Mouse (Mus musculus) c-Kit-positive CD71-positive TER-119-negative erythroid progenitor cells, embryonic 14.5 days (primary cell): Measurements from ENCODE around the gene Il5ra.

Experiments
- DNase-seq: peaks from one replicate; pipeline ENCODE4 v3.0.0-alpha.2; 2013; ENCODE audit warnings: low read depth

Gene Il5ra

DNA sequence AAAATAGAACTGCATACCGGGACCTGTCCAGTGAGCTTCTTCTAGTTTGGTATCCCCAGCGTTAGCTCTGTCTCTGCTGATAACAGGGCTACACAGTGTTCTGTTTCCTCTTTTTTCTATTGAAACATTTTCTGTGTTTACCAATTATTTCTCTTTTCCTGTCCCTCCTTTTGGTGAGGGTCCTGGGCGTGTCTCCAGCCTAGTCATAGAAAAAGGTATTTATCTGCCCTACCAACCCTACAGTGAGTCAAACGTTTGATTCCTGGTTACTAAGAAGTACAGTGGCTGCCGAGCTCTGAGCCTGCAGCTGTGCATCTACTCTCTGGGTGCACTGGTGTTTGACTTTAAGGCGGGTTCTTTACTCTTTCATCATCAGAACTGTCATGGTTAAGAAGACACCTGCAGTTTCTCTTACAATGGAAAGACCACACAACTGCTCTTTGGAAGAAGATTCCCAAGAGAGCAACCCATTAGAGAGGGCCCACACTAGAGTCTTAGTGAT is at the start of gene Il5ra:
TSS of gene Il5ra (minus strand) at position 151 of the 502 bp plus-strand sequence.
- DNase-seq = no peak

DNA sequence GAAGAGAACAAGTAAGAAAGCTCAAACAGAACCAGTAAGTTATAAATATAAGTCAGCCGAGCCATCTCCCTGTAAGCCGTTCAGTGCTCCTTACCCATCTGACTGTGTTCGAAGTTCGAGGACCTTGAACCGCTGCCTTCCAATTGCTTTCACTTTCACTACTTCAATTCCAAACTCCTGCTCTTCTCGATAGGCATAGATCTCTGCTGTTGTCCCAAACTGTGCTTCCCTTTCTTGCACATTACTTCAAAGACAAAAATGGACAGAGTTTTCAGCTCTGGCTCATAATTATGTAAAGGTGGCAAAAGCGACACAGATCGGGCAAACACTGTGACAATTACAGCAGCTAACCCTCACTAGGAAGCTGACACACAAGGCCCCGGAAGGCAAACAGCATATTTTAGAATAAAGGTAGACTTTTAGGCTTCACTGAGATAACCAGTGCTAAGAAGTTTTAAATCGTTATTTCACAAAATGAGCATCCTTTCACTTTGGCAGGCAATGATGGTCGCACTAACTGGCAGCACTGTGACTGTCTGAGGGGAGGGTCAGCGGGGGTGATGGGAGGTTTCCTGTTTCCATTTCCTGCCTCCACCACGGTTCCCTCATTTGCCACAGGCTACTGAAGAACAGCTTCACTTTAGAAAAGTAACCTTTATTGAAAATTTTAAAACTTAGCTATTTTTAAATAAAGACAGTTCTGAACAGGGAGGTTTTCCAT is 45.4 kb upstream of the Il5ra start:
- DNase-seq = no peak

DNA sequence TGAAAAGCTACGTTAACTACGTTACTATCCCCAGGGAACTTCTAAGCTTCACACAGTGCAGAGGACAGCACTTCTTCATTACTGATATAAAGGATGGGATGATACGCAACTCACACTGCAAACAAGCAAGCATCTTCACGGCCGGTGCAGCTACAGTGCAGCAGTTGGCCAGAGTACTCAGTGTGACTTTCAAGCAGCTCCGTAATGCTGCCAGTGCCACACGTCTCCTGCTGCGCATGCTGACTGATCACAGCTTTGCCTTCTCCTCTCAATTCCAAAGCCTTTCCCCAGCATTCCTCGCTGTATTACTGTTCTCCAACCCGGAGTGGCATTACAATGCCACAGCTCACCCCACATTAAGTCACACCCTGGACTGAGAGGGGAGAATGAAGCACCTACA is 44.8 kb upstream of the Il5ra start:
- DNase-seq = no peak

- DNase-seq = no peak
Measured at GRCm38 (mm10) chr6:106793088-106793487, 44.3 kb upstream of the Il5ra start.

DNA sequence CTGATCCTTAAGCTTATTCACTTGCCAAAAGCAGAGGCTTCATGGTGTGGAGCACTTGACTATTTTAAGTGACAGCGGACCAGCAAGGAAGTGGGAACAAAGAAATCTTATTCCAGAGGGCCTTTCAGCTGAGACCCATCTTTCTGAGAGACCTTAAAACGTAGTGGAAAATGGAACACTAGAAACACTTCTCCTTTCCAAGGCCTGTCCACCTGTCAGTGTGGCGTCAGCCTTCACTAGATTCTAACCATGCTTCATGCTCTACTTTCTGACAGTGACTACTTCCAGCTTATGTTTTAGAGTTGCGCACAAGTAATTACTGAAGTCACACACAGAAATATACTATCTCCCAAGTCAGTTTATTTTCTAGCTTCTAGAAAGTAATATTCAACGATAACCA is 43.6 kb upstream of the Il5ra start:
- DNase-seq = no peak

GRCm38 (mm10) chr6:106791429-106791828 is 42.6 kb upstream of the Il5ra start:
- DNase-seq = no peak

DNA sequence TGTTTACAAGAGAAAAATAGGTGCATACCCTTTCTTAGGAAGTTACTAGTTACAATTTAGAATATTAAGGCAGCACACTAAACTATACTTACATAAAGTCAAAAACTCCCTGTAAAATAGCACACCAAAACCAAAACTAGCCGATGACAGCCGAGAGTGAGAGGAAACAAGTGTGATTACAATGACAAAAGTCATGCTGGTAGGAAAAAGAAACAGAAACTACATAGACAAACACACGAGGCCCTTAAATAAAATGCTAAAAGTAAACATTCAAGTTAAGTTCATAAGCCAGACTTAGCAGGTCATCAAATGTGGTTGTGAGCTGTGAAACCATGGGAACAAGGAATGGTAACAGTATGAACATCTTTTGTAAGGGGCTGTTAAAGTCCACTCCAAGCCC is 38.3 kb upstream of the Il5ra start:
- DNase-seq = no peak

DNA sequence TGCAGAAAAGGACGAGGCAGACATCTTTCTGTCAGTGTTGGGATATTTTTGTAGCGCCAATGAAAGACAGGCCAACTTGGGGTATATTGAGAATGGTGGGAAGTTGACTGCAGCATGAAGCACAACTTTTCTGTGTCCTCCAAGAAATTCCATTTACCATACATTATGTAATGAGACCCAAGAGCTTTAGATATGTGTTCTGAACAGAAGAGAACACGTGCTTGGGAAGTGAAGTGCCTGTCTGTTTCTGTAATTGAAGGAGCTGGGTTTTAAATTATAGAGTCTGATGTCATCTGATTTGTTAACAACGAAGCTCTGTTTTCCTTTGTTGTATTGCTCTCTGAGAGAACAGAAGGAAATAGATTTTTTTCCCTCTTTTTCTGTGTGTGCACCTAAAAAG is 21.2 kb upstream of the Il5ra start:
- DNase-seq = no peak

- DNase-seq = no peak
Measured at GRCm38 (mm10) chr6:106769290-106769866, 20.5 kb upstream of the Il5ra start.

- DNase-seq = peak; percentile 96
Measured at GRCm38 (mm10) chr6:106768640-106769289, 19.9 kb upstream of the Il5ra start, which contains the start of gene Trnt1. Gene Trnt1 (plus strand): TSS chr6:106769120.

DNA sequence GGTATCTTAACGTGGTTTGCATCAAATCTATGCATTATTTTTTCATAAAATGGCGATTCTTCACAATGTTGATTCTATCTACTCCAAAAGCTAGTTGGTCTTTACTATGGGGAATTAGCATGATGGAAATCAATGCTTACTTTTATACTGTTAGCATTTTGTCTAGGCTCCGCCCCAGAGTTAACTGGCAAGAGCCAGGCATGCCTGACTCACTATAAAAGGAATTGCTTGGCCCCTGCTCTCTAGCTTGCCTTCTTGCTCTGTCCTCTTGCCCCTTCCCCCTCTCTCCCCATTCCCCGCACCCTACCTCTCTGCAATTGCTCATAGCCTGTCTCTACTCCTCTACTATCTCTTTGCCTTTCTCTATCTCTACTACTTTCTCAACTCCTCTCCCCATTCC is 17.9 kb upstream of the Il5ra start:
- DNase-seq = no peak

- no peak for DNase-seq
Measured at GRCm38 (mm10) chr6:106765892-106766291, 17.1 kb upstream of the Il5ra start.

- no peak for DNase-seq
Measured at GRCm38 (mm10) chr6:106761486-106761885, 12.6 kb upstream of the Il5ra start.

DNA sequence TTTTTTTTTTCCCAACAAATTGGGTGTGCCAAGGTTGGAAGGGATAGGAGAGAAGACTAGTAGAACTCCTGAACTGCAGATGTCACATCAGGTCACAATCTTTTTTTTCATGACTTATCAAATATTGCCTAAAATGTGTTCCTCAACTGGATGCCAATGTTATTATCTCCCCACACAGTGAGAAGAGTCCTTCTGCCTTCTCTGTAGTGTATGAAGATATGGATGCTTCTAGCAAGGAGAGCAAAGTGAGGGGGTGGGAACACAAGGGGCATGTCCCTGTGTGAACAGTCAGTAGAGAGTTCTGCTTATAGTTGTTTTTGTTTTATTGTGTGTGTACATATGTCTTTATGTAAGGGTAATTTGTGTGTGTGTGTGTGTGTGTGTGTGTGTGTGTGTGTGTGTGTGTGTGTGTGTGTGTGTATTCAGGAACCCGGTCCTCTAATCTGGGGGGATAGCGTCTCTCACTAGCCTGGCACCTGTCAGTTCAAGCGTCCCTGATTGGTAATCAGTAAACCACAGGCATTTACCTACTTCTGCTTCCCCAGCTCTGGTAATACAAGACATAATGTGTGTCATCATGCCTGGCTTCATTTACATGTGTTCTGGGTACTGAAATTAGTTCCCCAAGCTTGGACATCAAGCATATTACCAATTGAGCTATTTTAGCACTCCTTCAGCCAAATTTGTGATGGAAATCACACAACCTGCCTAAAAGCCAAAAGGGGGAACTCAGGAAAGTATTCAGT is 11.8 kb upstream of the Il5ra start:
- DNase-seq = no peak

DNA sequence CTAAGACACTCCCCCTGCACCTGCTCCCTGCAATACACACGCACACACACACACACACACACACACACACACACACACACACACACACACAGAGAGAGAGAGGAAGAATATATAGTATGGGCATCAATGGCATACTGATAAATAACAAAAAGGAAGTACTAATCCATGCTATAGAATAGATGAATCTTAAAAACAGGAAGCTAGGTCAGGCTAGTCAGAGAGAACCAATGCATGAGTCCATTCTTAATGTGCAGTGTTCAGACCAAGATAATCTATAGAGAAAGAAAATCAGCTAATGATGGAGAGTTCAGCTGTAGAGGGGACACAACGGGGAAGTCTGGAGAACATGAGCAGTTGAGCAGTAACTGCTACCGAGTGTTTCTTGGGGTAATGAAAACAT is 9.5 kb upstream of the Il5ra start:
- DNase-seq = no peak

DNA sequence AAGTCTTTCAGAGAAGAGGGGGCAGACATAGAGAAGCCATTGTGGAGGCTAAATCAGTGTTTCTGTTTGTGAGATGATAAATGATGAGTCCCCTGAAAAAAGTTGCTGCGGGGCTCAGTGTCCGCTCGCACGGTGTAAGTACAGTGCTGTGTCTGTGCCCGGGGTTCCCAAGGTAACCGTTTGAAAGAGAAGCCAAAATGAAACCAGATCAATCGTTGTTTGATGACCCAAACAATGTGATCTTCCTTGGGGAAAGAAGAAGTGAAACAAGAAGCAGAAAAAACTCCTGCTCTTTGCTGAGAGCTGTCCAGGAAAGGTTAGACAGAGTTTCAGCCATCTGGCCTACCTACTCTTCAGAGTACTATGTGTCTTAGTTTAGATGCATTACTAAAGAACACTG is 1.5 kb upstream of the Il5ra start:
- no peak for DNase-seq

GRCm38 (mm10) chr6:106747804-106748203 is 1.0 kb downstream of the Il5ra start:
- no peak for DNase-seq

- no peak for DNase-seq
Measured at GRCm38 (mm10) chr6:106747251-106747650, 1.6 kb downstream of the Il5ra start.

- no peak for DNase-seq
Measured at GRCm38 (mm10) chr6:106745673-106746394, 3.0 kb downstream of the Il5ra start.

DNA sequence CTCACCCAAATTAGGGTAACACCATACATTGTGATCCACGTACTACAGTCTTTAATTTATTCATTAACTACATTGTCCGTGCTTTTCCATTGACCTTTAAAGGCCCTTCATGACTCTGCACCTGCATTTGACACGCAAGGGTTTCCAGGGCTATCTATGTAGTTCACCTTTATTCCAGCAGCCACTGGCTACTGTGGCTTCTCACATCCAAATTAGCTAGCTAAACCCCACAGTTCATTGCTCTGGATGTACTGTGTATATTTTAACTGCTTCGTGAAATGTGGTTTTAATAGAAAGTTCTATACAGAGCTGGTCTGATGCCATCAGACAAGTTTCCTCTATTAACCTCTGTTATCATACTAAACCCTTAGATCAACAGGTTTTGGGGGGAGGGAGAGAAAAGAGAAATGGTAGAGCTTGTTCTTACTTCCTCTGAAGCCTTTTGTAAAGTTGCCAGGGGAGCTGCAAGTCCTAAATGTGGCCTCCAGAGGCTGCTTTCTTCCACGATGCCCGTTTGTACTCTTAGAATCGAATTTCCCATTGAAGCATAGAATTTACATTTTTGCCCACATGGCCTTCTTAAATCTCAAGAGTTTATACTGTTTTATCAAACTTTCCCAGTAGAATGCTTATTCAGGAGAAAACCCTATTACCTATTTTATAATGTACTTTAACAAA is 5.1 kb downstream of the Il5ra start:
- no peak for DNase-seq

DNA sequence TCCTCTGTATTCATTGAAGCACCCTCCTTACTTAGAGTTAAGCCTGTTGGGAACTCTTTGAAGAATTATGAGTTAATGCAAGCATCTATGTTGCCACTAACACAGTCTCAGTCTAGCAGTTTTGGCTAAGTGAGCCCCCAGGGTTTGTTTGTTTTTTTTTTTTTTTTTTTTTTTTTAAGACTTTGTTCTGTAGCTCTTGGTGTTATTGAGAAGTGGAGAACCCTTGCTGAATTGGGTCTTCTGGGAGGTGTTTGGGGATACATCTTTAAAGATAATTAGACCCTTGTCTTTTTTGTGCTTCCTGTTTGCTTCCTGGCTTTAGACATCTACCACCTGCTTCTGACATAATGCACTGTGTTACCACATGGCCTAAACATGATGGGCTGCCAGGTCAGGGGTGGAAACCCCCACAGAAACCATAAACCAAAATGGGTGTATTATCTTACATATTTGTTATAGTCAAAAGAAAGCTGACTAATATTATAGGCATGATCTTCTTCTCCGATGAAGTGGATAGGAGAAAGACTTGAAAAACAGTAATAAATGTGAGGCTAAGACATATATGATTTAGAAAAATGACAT is 8.5 kb downstream of the Il5ra start:
- no peak for DNase-seq
